Mouse (Mus musculus): ENCODE results near the gene Gm11096.

Gm11096 gene

GRCm38 (mm10) chr17:81480351-81481161 is 39.0 kb downstream of the Gm11096 start:
- DNase-seq (ENCODE audit: low spot score in 2 of 2), result peak in 1 of 2 experiments; percentile 31

- DNase-seq (ENCODE audit: low spot score in 2 of 2), result no peak
Measured at GRCm38 (mm10) chr17:81481843-81482490, 40.4 kb downstream of the Gm11096 start.

GRCm38 (mm10) chr17:81486388-81486787 is 44.8 kb downstream of the Gm11096 start:
- DNase-seq (ENCODE audit: low spot score in 2 of 2), result no peak
